Mouse (Mus musculus): Measurements from ENCODE around the gene Eif3i. TPM values are rescaled to one million over a fixed set of nuclear protein-coding genes. Genes with fewer than 3 reads are reported as not detected.

Eif3i gene
- polyA plus RNA-seq, 1 experiment from 2014 or later = 212 TPM

DNA sequence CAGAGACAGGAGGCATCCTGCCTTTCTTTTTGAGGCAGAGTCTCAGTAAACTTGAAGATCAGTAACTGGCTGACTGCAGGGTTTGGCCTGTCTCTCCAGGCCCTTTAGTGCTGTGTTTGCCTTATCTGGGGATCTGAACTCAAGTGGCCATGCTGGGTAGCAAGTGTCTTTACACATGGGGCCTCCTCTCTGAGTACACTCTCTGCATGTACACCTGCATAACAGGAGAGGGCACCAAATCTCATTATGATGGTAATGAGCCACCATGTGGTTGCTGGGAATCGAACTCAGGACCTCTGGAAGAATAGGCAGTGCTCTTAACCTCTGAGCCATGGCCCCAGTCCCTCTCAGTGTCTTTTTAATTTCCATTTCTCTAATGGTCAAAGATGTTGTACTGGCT, 18.2 kb downstream of the Eif3i start:
- Histone ChIP-seq H3K4me1 (peaks cover 11% of the 10 kb centered on the region), H3K4me3 (replicated peaks) (no peak overlapping the region), H3K9ac (no peak overlapping the region), H3K9me3 (no peaks in the 10 kb centered on the region), H3K27me3 (no peaks in the 10 kb centered on the region), H3K27ac (no peak overlapping the region), H3K36me3 (replicated peaks) (no peaks in the 10 kb centered on the region), H3K4me2 (no peak overlapping the region)
- ATAC-seq (ENCODE audit: low FRiP score) = no peak
- WGBS = 87% methylated on average over 1 of the region's 1 CpGs

GRCm38 (mm10) chr4:129580347-129580746, 20.1 kb downstream of the Eif3i start:
- H3K27ac ChIP-seq = no peak overlapping the region
- WGBS = 85% methylated on average over 7 of the region's 7 CpGs
- H3K4me1 ChIP-seq = peaks cover 16% of the 10 kb centered on the region
- no peaks in the 10 kb centered on the region for H3K36me3 ChIP-seq (replicated peaks)
- no peaks in the 10 kb centered on the region for H3K9me3 ChIP-seq
- H3K4me3 ChIP-seq (replicated peaks) = no peak overlapping the region
- no peaks in the 10 kb centered on the region for H3K27me3 ChIP-seq
- no peak for ATAC-seq (ENCODE audit: low FRiP score)
- no peak overlapping the region for H3K9ac ChIP-seq
- no peak overlapping the region for H3K4me2 ChIP-seq

- Histone ChIP-seq H3K4me3 (replicated peaks) (no peak within 1 kb of the TSS), H3K9me3 (no peaks in the 10 kb centered on the region), H3K36me3 (replicated peaks) (no peaks in the 10 kb centered on the region), H3K4me2 (peak within 1 kb of the TSS; percentile 31; the same call in 1 of the 2 replicates), H3K27ac (no peak within 1 kb of the TSS), H3K27me3 (no peaks in the 10 kb centered on the region), H3K9ac (no peak within 1 kb of the TSS), H3K4me1 (peaks cover 7% of the 10 kb centered on the region; the same call in 1 of the 2 replicates)
- WGBS = 91% methylated on average over 5 of the region's 5 CpGs
- ATAC-seq (ENCODE audit: low FRiP score) = no peak
Observed at GRCm38 (mm10) chr4:129578466-129578865, 22.0 kb downstream of the Eif3i start, which contains the start of gene Fam167b. TSS of gene Fam167b (minus strand) at chr4:129578549.

- no peaks in the 10 kb centered on the region for H3K9me3 ChIP-seq
- H3K4me1 ChIP-seq = peaks cover 7% of the 10 kb centered on the region; the same call in 1 of the 2 replicates
- no peak overlapping the region for H3K4me2 ChIP-seq
- no peaks in the 10 kb centered on the region for H3K36me3 ChIP-seq (replicated peaks)
- H3K27ac ChIP-seq = no peak overlapping the region
- WGBS = 89% methylated on average over 7 of the region's 7 CpGs
- H3K9ac ChIP-seq = no peak overlapping the region
- no peak overlapping the region for H3K4me3 ChIP-seq (replicated peaks)
- H3K27me3 ChIP-seq = no peaks in the 10 kb centered on the region
- ATAC-seq (ENCODE audit: low FRiP score) = no peak
Observed at GRCm38 (mm10) chr4:129577688-129578087, 22.8 kb downstream of the Eif3i start.

DNA sequence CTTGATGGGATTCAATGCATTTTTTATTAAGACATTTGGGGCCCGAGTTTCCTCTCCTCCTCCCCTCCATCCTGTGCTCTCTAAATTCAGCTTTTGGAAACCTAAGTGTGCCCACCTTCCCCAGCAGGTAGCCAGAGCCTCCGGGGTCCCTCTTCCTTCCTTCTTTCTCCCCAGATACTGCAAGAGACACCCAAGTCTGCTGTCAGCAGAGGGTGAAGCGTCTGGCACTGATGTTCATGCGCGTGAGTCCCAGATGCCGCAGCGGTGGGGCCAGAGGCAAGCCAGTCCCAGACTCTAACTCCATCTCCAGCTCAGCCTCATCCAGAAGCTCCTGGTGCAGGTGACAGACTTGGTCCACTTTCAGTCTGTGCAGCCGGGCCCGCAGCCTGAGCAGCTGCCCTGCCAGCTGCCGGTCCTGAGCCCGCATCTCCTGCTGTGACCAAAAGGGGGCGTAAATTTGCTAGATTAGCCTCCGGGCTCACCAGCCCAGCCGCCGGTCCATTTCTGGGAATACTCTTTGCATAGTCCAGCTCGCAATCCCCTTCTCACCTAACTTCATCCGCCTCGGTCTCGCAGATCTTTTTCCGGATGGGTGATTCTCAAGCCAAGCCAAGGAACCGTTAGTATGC, 23.5 kb downstream of the Eif3i start:
- peak overlapping the region; percentile 31; the same call in 1 of the 2 replicates for H3K4me2 ChIP-seq
- H3K27me3 ChIP-seq = no peaks in the 10 kb centered on the region
- no peaks in the 10 kb centered on the region for H3K9me3 ChIP-seq
- 0 out of 2 replicates have a peak overlapping the region, but pooled peaks have one; percentile 12 for H3K9ac ChIP-seq
- H3K27ac ChIP-seq = no peak overlapping the region
- peaks cover 7% of the 10 kb centered on the region; the same call in 1 of the 2 replicates for H3K4me1 ChIP-seq
- H3K36me3 ChIP-seq (replicated peaks) = no peaks in the 10 kb centered on the region
- peak; percentile 46; the same call in 1 of the 2 replicates for ATAC-seq (ENCODE audit: low FRiP score)
- no peak overlapping the region for H3K4me3 ChIP-seq (replicated peaks)
- 30% methylated on average over 21 of the region's 21 CpGs for WGBS

DNA sequence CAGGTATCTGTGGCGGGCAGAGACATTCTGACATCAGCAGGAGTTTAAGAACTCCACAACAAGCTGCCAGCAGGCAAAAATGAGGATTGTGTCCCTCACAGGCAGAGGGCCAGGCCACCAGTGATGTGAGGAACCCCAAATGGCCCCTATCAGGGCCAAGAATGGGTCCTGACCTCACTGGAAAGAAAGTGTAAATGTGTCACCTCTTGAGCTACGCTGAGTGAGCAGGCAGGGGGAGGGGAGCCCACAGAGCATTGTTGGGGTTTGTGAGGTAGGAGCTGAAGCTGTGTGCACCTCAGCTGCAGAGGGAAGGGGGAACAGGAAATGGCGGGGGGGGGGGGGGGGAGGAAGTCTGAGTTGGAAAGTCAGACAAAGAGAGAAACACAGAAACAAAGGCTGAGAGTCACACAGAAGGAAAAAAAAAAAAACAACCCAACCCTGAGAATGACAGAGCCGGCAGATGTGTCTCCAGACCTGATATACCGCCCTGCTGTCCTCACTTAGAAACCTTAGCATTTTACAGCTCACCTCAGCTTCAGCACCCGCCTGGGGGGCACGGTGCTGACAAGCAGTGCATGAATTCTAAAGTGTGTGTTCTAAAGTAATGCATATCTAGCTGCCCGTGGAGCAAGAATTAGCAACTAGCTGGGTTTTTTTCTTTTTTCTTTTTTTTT, 25.1 kb downstream of the Eif3i start:
- H3K9ac ChIP-seq = no peak overlapping the region
- H3K9me3 ChIP-seq = no peaks in the 10 kb centered on the region
- peaks cover 7% of the 10 kb centered on the region; the same call in 1 of the 2 replicates for H3K4me1 ChIP-seq
- H3K4me2 ChIP-seq = no peak overlapping the region
- no peak for ATAC-seq (ENCODE audit: low FRiP score)
- 73% methylated on average over 7 of the region's 8 CpGs for WGBS
- no peak overlapping the region; the same call in 1 of the 2 replicates for H3K27ac ChIP-seq
- no peaks in the 10 kb centered on the region for H3K27me3 ChIP-seq
- H3K4me3 ChIP-seq (replicated peaks) = no peak overlapping the region
- H3K36me3 ChIP-seq (replicated peaks) = no peaks in the 10 kb centered on the region

- no peak for ATAC-seq (ENCODE audit: low FRiP score)
- 91% methylated on average over 8 of the region's 8 CpGs for WGBS
- H3K4me3 ChIP-seq (replicated peaks) = no peak within 1 kb of the TSS
- peaks cover 7% of the 10 kb centered on the region; the same call in 1 of the 2 replicates for H3K4me1 ChIP-seq
- H3K27ac ChIP-seq = no peak within 1 kb of the TSS
- H3K9ac ChIP-seq = no peak within 1 kb of the TSS
- H3K36me3 ChIP-seq (replicated peaks) = no peaks in the 10 kb centered on the region
- no peaks in the 10 kb centered on the region for H3K27me3 ChIP-seq
- no peak within 1 kb of the TSS for H3K4me2 ChIP-seq
- no peaks in the 10 kb centered on the region for H3K9me3 ChIP-seq
Observed at GRCm38 (mm10) chr4:129573430-129573829, 27.0 kb downstream of the Eif3i start, which contains the start of gene Lck. TSS of gene Lck (minus strand) at chr4:129573641.

GRCm38 (mm10) chr4:129573093-129573370, 27.4 kb downstream of the Eif3i start:
- no peak for ATAC-seq (ENCODE audit: low FRiP score)
- Histone ChIP-seq H3K27me3 (no peaks in the 10 kb centered on the region), H3K27ac (no peak overlapping the region), H3K9me3 (no peaks in the 10 kb centered on the region), H3K4me2 (no peak overlapping the region), H3K4me3 (replicated peaks) (no peak overlapping the region), H3K9ac (no peak overlapping the region), H3K4me1 (peaks cover 7% of the 10 kb centered on the region; the same call in 1 of the 2 replicates), H3K36me3 (replicated peaks) (no peaks in the 10 kb centered on the region)
- WGBS = 96% methylated on average over 4 of the region's 4 CpGs

DNA sequence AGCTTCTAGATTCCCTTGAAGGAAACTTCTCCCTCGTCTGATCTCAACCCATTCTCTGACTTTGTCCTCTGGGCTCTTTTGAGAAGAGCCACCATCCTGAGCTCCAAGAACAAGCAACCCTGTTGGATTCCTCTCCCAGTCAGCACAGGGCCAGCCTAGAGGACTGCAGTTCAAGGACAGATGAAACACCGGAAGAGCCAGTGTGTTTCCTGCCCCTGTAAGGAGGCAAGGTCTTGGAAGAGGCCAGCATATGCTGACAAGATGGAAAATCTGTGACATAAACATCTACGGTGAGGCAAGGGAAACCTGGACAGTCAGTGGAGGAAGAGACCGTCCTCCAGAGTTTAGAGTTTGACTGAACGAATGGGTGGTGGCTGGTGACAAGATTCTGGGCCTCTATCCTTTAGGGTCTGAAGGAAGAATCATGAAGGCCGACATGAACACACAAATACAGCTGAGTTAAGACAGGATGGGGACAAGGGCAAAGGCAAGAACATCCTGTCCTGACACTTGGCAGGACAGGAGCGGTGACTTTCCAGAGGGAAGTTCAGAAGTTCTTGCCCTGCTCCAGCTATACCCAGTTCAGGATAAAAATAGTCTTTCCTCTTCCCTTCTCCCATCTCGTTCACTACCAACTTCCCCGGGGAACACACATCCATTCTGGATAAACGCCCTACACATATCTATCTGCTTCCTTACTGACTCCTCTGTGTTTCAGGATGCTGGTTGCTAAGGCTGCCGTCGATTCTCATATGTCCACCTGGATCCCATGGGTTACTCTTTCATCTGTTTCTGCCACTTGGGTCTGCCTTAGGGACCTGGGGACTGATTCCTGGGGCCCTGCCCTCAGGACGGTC, 28.0 kb downstream of the Eif3i start:
- Histone ChIP-seq H3K27me3 (no peaks in the 10 kb centered on the region), H3K4me3 (replicated peaks) (no peak overlapping the region), H3K27ac (no peak overlapping the region), H3K4me2 (no peak overlapping the region), H3K9me3 (no peaks in the 10 kb centered on the region), H3K36me3 (replicated peaks) (no peaks in the 10 kb centered on the region), H3K4me1 (peaks cover 7% of the 10 kb centered on the region; the same call in 1 of the 2 replicates), H3K9ac (no peak overlapping the region)
- ATAC-seq (ENCODE audit: low FRiP score) = no peak
- 88% methylated on average over 13 of the region's 13 CpGs for WGBS

DNA sequence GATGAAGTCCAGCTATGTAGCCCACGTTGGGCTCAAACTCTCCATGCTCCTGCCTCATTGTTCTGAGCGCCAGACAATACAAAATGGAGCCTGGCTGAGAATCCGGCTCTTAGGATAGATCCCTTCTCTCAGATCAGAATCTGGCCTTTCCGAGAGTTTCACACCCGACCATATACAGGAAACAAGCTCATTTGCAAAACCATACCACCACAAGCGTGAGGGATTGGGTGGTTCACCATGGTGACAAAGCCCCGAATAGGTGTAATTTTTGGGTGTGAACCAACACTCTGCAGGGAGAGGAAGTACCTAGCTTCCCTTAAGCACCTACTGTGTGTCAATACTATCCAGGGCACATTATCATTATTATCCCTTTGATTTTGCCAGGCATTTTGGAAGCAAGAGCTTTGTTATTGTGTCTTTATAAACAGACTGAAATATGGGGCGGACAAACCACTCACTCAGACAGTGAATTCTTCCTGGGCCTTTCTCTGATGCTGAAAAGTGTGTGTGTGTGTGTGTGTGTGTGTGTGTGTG, 28.8 kb downstream of the Eif3i start:
- Histone ChIP-seq H3K27ac (no peak overlapping the region), H3K36me3 (replicated peaks) (no peaks in the 10 kb centered on the region), H3K27me3 (no peaks in the 10 kb centered on the region), H3K4me2 (no peak overlapping the region), H3K9me3 (no peaks in the 10 kb centered on the region), H3K9ac (peak overlapping the region; percentile 25; the same call in 1 of the 2 replicates), H3K4me1 (no peaks in the 10 kb centered on the region; the same call in 1 of the 2 replicates), H3K4me3 (replicated peaks) (no peak overlapping the region)
- ATAC-seq (ENCODE audit: low FRiP score) = no peak
- 77% methylated on average over 8 of the region's 8 CpGs for WGBS

- no peak overlapping the region for H3K4me2 ChIP-seq
- H3K9ac ChIP-seq = no peak overlapping the region
- WGBS = 91% methylated on average over 6 of the region's 6 CpGs
- no peaks in the 10 kb centered on the region for H3K36me3 ChIP-seq (replicated peaks)
- no peak overlapping the region for H3K27ac ChIP-seq
- H3K4me3 ChIP-seq (replicated peaks) = no peak overlapping the region
- no peak for ATAC-seq (ENCODE audit: low FRiP score)
- H3K9me3 ChIP-seq = no peaks in the 10 kb centered on the region
- H3K4me1 ChIP-seq = no peaks in the 10 kb centered on the region
- no peaks in the 10 kb centered on the region for H3K27me3 ChIP-seq
Observed at GRCm38 (mm10) chr4:129570028-129570427, 30.4 kb downstream of the Eif3i start.

- H3K27ac ChIP-seq = no peak overlapping the region
- WGBS = 91% methylated on average over 7 of the region's 7 CpGs
- H3K4me2 ChIP-seq = no peak overlapping the region
- ATAC-seq (ENCODE audit: low FRiP score) = no peak
- H3K9ac ChIP-seq = no peak overlapping the region
- no peaks in the 10 kb centered on the region for H3K9me3 ChIP-seq
- no peaks in the 10 kb centered on the region for H3K27me3 ChIP-seq
- no peak overlapping the region for H3K4me3 ChIP-seq (replicated peaks)
- H3K36me3 ChIP-seq (replicated peaks) = no peaks in the 10 kb centered on the region
- H3K4me1 ChIP-seq = no peaks in the 10 kb centered on the region
Observed at GRCm38 (mm10) chr4:129568366-129568765, 32.1 kb downstream of the Eif3i start.
